Mouse (Mus musculus) urinary bladder, adult 18-20 months (tissue): ENCODE results near the gene Eid2.
"Not testable (repeated sequence)": the region's sequence is repeated elsewhere in the genome, so short reads cannot be mapped to it uniquely, and the experiment has no call there.

Source experiments
- DNase-seq, 2 experiments: peaks; one replicate each; pipeline ENCODE4 v3.0.0; 2022; ENCODE audit warnings: low spot score in 2 of 2, mixed read lengths in 2 of 2

The Eid2 gene

GRCm38 (mm10) chr7:28267129-28268041 is at the start of gene Eid2:
TSS of gene Eid2 (plus strand) at chr7:28267881.
- DNase-seq: peak; percentile 62 to 64

DNA sequence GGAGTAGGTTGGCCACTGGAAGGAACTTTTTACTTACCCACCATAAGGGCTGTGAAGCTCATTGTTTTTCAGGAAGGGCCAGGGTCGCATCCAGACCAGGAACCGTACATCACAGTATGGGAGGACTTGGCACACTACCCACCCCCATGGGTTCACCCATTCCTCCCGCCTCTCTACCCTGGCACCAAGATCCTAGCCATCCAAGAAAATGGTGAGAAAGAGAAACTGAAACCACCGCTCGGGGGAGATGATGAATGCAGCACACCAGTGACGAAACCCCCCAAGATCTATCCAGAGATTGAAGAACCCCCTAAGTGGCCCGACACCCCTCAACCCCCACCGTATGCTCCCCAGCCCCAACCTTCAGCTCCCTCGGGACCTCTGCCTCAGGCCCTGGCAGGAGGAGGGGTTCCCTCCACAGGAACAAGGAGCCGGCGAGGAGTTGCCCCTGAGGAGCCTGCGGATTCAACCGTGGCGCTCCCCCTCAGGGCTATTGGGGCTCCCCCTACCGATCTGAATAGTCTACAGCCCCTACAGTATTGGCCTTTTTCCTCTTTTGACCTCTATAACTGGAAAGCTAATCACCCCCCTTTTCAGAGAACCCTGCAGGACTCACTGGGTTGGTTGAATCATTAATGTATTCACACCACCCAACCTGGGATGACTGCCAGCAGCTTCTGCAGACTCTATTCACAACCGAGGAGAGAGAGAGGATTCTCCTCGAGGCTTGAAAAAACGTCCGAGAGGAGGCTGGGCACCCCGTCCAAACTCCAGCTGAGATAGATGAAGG is 48.5 kb upstream of the Eid2 start:
- DNase-seq: not testable (repeated sequence)

- not testable (repeated sequence) for DNase-seq
These were observed 40.8 kb upstream of the Eid2 start for GRCm38 (mm10) chr7:28226836-28227235.

GRCm38 (mm10) chr7:28227421-28227820 is 40.3 kb upstream of the Eid2 start:
- DNase-seq: not testable (repeated sequence)

- not testable (repeated sequence) for DNase-seq
These were observed 23.7 kb upstream of the Eid2 start for GRCm38 (mm10) chr7:28243943-28244342.

GRCm38 (mm10) chr7:28248957-28249356 is 18.7 kb upstream of the Eid2 start:
- DNase-seq: no peak

GRCm38 (mm10) chr7:28251976-28252375 is 15.7 kb upstream of the Eid2 start:
- no peak for DNase-seq

GRCm38 (mm10) chr7:28254591-28254990 is 13.1 kb upstream of the Eid2 start:
- DNase-seq: no peak

DNA sequence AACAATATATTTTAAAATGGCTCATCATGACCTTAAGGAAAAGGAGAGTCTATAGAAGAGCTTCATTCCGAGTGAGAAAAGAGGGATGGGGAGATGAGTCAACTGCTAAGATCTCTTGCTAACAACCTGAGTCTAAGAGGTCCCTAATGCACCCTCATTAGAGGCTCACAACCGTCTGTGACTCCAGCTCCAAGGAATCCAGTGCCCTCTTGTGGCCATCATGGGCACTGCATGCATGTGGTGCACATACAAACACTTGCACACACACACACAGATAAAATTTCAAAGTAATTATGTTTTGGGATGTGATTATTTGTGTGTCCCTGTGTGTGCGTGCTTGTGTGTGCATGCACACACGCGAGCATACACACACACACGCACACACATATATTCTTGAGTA is 12.2 kb upstream of the Eid2 start:
- DNase-seq: no peak

DNA sequence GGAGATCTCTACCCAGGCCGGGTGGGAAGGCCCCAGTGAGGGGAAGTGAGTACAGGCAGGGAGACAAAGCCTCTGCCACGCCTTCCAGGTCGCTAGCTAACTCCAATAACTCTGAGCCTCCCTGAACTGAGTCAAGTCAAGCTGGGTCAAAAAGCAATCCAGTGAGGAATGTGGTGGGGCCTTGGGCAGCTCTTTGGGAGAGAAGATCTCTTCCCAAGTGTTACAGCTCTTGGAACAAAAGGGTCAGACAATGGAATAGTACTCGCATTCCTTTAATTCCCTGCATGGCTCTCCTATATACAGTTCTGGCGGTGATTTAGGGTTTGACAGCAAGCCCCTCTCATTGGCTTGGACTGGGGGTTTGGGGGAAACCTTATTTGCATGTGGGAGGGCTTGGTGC is 4.8 kb upstream of the Eid2 start:
- no peak for DNase-seq

DNA sequence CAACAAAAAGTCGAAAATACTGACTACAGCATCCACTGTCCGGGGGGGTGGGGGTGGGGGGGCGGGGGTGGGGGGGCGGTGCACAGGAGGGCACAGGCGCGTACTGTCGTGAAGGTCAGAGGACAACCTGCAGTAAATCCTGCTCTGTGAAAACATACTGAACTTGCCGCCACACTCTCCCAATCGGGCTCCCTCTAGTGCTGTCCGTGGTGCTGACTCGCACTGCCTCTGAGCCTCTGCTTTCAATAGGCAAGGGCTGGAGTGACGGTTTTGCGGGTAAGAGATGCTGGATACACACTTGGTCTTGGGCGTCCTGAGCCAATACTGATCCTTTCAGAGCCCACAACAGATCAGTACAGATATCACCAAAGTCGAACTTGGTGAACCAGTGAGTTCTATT is 3.9 kb upstream of the Eid2 start:
- peak; percentile 24 to 54 for DNase-seq

DNA sequence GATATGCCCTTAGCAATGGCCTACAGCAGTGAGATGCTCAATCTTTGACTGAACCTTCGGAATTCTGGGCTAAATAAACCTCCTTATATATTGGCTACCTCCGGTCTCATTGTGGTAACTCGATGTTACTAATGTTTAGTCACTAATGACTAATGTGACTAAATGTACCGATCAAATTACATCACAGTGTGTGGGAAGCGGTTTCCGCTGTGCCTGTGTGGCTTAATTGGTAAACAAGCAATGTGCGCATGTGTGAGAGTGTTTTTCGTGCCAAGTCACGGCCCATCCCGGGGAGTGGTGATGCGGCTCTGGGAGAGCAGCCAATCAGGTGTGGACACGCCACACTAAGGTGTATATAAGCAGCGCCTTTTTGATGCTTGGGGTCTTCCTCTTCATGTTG is 2.3 kb upstream of the Eid2 start:
- no peak for DNase-seq

DNA sequence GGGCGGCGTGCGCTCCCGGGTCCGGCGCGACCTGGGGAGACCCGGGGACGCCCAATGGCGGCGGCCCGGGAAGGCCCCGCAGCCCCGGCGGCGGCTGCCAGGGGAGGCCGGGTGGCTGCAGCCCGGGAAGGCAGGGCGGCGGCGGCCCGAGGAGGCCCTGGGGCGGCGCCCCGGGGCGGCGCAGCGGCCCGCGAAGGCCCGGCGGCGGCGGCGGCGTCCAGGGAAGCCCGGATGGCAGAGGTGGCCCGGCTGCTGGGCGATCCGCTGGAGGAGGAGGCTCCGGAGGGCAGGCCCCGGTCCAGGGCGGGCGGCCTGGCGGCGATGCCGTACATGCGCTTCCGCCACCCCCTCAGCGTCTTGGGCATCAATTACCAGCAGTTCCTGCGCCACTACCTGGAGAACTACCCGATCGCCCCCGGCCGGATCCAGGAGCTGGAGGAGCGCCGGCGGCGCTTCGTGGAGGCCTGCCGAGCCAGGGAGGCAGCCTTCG is 406 bp downstream of the Eid2 start:
- DNase-seq: peak; percentile 36 to 67

DNA sequence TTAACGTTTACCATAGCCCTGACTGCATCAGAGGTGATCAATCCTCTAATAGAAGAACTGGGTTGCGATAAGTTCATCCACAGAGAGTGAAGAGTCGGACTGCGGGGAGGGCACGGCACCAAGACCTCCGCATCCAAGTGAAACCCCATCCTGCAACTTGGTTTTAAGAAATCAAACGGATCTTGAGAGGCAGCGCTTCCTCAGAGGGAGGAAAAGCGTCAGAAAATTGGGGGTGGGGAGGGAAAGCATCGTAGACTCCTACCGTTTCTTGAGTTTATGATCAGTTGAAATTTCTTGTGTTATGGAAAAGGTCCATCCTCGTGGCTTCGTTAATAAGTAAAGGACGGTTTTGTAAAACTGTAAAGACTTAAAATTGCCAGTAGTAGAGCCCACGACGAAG is 895 bp downstream of the Eid2 start:
- DNase-seq: no peak

- DNase-seq: no peak
These were observed 1.7 kb downstream of the Eid2 start for GRCm38 (mm10) chr7:28269355-28269754.

GRCm38 (mm10) chr7:28271761-28272160 is 4.1 kb downstream of the Eid2 start:
- no peak for DNase-seq

GRCm38 (mm10) chr7:28277237-28277614 is 9.5 kb downstream of the Eid2 start:
- no peak for DNase-seq

GRCm38 (mm10) chr7:28277615-28278278 is 10.1 kb downstream of the Eid2 start, which contains the start of gene Eid2b:
TSS of gene Eid2b (plus strand) at chr7:28277739.
- peak; percentile 86 to 90 for DNase-seq

- DNase-seq: no peak
These were observed 10.6 kb downstream of the Eid2 start for GRCm38 (mm10) chr7:28278279-28278652.

DNA sequence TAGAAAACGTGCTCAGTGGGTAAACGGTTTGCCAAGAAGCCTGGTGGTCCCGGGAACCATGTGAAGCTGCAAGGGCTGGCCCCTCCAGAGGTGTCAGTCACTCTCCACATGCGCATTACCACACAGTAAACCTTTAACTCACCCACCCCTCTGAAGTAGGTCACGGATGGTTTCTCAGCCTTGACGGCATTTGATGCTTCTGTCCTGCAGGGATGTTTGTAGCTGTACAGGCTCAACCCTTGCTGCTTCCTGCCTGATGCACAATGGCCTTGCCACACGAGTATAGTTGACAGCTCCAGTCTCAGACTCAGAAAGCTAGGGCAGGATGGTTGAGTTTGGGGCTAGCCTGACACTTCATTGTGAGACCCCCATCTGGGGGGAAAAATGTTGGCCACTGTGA is 12.9 kb downstream of the Eid2 start:
- no peak for DNase-seq

DNA sequence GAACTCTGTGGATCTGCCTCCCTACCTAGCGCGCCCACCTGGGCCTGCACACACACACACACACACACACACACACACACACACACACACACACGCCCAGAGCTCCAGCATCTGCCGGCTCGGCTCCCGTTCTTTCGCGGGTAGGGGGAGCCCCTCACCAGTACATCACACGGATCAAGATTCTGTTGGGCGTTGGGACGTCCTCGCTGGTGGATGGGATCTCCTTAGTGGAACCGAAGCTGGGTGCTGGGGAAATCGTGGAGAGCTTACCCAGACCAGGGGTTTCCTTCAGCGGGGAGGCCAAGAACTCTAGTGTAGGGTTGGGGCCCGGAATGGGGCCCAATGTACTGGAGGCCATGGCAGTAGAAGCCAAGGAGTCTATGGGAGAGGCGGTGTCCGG is 22.5 kb downstream of the Eid2 start:
- no peak for DNase-seq
